Mouse (Mus musculus) thymus, adult 2 months (tissue): ENCODE results near the gene Slc45a3.

Experiments
- CTCF ChIP-seq: fragments of 200-500 bp; IDR thresholded peaks from 2 replicates; pipeline ENCODE4 v1.5.1; 2012; ENCODE audit warnings: mild to moderate bottlenecking, control low read depth, low read length, moderate library complexity, borderline replicate concordance; ENCODE audit not compliant: control insufficient read depth, poor library complexity, insufficient read depth; ENCODE audit errors: extremely low read depth
- POLR2A ChIP-seq: fragments of 200-500 bp; IDR thresholded peaks from 2 replicates; pipeline ENCODE4 v1.6.1; 2012; ENCODE audit warnings: mild to moderate bottlenecking, low read length, control low read depth, moderate library complexity; ENCODE audit not compliant: control insufficient read depth, poor library complexity, insufficient read depth; ENCODE audit errors: extremely low read depth

DNA sequence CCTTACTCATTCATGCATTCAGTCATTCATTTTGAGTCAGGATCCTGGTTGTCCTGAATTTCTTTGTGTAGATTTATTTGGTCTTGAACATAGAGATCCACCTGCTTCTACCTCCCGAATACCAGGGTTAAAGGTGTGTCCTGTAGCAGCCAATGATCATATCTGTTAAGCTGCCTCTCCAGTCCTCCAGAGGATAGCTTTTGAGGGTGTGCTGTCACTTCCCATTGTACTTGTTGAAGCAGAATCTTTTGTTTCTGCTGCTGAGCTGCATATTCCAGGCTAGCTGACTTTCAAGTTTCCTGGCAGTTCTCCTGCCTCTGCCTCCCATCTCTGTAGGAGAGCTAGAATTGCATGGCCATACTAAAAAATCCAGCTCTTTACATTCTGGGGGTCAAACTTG lies 53.9 kb downstream of the Slc45a3 start:
- TF ChIP-seq CTCF (no peak), POLR2A (no peak)
